Mouse (Mus musculus): ENCODE results near the gene Vps26c. TPM values are rescaled to one million over a fixed set of nuclear protein-coding genes. Genes with fewer than 3 reads are reported as not detected.
"Not testable (repeated sequence)": the region's sequence is repeated elsewhere in the genome, so short reads cannot be mapped to it uniquely, and the experiment has no call there.

The Vps26c gene
- polyA plus RNA-seq, 1 experiment from 2014 or later, result 53.9 TPM

GRCm38 (mm10) chr16:94466317-94466716 lies 60.3 kb downstream of the Vps26c start:
- WGBS, result 94% methylated on average over 7 of the region's 7 CpGs
- DNase-seq (ENCODE audit: low spot score); H3K27ac ChIP-seq (replicated peaks); H3K27me3 ChIP-seq (replicated peaks; ENCODE audit: low read depth, poor library complexity, severe bottlenecking); H3K9me3 ChIP-seq; H3K4me1 ChIP-seq; H3K4me3 ChIP-seq: not testable (repeated sequence)
- peaks cover 100% of the 10 kb centered on the region for H3K36me3 ChIP-seq (replicated peaks)

GRCm38 (mm10) chr16:94465900-94466299 lies 60.7 kb downstream of the Vps26c start:
- Histone ChIP-seq H3K9me3 (no peaks in the 10 kb centered on the region), H3K27me3 (replicated peaks; ENCODE audit: low read depth, poor library complexity, severe bottlenecking) (no peaks in the 10 kb centered on the region), H3K4me1 (no peaks in the 10 kb centered on the region), H3K27ac (replicated peaks) (no peak overlapping the region), H3K36me3 (replicated peaks) (peaks cover 100% of the 10 kb centered on the region), H3K4me3 (no peak overlapping the region)
- 93% methylated on average over 4 of the region's 4 CpGs for WGBS
- no peak for DNase-seq (ENCODE audit: low spot score)

- no peak overlapping the region for H3K4me3 ChIP-seq
- H3K4me1 ChIP-seq, result no peaks in the 10 kb centered on the region
- peaks cover 100% of the 10 kb centered on the region for H3K36me3 ChIP-seq (replicated peaks)
- H3K9me3 ChIP-seq, result no peaks in the 10 kb centered on the region
- no peaks in the 10 kb centered on the region for H3K27me3 ChIP-seq (replicated peaks; ENCODE audit: low read depth, poor library complexity, severe bottlenecking)
- DNase-seq (ENCODE audit: low spot score), result no peak
- H3K27ac ChIP-seq (replicated peaks), result no peak overlapping the region
- 95% methylated on average over 3 of the region's 3 CpGs for WGBS
Measured at GRCm38 (mm10) chr16:94464067-94464466, 62.6 kb downstream of the Vps26c start.

DNA sequence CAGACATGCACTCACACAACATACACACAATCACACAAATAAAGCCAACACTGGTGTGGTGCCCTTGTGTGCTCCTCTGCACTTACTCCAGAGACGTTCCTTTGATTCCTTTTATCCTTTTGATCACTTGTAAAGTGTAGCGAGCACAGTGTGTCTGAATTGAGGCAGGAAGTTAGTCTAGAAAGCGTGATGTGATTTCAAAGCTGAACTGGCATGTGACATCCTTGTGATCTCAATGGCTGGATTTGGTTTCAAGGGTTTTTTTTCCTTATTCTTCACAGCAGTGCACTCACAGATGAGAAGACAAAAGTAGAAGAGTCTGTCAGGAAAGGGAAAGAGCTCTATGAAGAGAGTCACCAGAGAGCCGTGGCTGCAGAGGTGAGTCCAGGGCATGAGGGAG lies 72.5 kb downstream of the Vps26c start:
- WGBS, result 77% methylated on average over 4 of the region's 4 CpGs
- Histone ChIP-seq H3K27me3 (replicated peaks; ENCODE audit: low read depth, poor library complexity, severe bottlenecking) (no peaks in the 10 kb centered on the region), H3K36me3 (replicated peaks) (peaks cover 100% of the 10 kb centered on the region), H3K9me3 (no peaks in the 10 kb centered on the region), H3K4me3 (no peak overlapping the region), H3K27ac (replicated peaks) (no peak overlapping the region), H3K4me1 (no peaks in the 10 kb centered on the region)
- no peak for DNase-seq (ENCODE audit: low spot score)

DNA sequence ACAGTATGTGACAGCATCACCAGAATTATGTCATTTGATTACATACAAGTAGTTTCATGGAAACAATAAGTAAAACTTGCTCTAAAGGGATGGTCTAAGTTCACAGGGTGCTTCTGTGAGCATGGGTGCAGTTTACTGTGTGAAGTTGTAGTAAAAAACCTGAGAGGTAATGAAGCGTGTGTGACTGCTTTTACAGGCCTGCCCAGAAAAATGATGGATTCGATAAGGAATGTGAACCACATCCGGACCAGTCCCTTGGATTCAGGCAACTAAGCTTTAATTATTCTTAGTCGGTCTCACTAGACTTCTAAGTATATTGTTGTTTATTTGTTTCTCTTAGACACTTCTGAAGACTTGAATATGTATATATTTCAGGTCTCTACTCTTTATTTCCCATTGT lies 73.9 kb downstream of the Vps26c start:
- Histone ChIP-seq H3K4me3 (no peak overlapping the region), H3K9me3 (no peaks in the 10 kb centered on the region), H3K27ac (replicated peaks) (no peak overlapping the region), H3K27me3 (replicated peaks; ENCODE audit: low read depth, poor library complexity, severe bottlenecking) (no peaks in the 10 kb centered on the region), H3K4me1 (no peaks in the 10 kb centered on the region), H3K36me3 (replicated peaks) (peaks cover 100% of the 10 kb centered on the region)
- no peak for DNase-seq (ENCODE audit: low spot score)
- 93% methylated on average over 4 of the region's 4 CpGs for WGBS

DNA sequence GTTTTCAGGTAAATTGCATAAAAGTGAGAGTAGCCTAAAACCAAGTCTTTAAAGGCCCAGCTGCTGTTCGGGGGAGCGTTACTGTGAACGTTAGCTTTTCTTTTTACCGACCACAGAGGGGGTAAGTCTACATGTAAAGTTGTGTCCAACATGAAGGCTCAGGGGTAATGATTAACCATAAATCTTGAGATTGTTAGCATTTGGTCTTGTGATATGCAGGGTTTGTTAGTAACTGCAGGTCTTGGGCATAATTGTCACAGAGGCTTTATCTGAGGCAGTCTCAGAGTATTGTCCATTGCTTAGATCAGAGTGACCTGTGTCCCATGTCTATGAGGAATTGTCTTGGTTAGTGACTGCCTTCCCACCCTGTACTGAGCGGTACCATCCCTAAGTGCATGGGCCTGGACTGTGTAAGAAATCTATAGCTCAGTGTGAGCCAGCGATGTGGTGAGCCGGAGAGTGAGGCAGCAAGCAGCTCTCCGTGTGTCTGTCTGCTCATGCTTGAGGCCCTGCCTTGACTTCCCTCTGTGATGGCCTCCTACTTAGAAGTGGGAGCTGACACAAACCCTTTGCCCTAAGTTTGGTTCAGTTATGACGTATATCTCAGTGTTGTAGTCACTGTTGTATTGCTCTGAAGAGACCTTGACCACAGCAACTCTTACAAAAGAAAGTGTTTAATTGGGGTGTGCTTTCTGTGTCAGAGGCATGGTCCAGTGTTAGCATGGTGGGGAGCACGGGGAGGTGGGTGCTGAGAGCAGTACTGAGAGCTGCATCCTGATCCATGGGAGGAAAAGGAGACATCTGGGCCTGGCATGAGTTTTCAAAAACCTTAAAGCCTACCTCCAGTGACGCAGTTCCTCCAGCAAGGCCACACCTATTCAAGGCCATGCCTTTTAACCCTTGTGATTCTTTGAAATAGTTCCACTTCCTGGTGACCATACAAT lies 74.8 kb downstream of the Vps26c start:
- Histone ChIP-seq H3K36me3 (replicated peaks) (peaks cover 100% of the 10 kb centered on the region), H3K4me3 (no peak overlapping the region), H3K27ac (replicated peaks) (no peak overlapping the region), H3K9me3 (no peaks in the 10 kb centered on the region), H3K4me1 (no peaks in the 10 kb centered on the region), H3K27me3 (replicated peaks; ENCODE audit: low read depth, poor library complexity, severe bottlenecking) (no peaks in the 10 kb centered on the region)
- WGBS, result 93% methylated on average over 11 of the region's 11 CpGs
- no peak for DNase-seq (ENCODE audit: low spot score)

DNA sequence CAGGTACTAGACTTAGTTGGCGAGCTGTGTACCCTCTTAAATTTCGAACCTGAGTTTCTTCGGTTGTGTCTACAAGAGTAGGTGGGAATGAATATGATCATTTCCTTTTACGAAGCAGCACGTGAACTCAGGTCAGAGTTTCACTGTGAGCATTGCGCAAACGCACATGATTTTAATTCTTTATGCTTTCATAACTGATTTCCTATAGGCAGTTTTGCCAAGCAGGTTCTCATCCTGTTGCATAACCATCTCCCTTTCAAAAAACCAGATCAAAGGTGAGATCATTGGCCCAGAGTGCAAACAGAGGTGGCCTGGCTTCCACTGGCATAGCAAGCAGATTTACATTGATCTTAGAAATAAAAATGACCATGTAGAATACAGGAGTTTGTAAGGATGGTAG lies 77.0 kb downstream of the Vps26c start:
- H3K4me3 ChIP-seq, result no peak overlapping the region
- H3K36me3 ChIP-seq (replicated peaks), result peaks cover 100% of the 10 kb centered on the region
- WGBS, result 95% methylated on average over 7 of the region's 7 CpGs
- no peaks in the 10 kb centered on the region for H3K27me3 ChIP-seq (replicated peaks; ENCODE audit: low read depth, poor library complexity, severe bottlenecking)
- H3K9me3 ChIP-seq, result no peaks in the 10 kb centered on the region
- H3K27ac ChIP-seq (replicated peaks), result no peak overlapping the region
- no peaks in the 10 kb centered on the region for H3K4me1 ChIP-seq
- no peak for DNase-seq (ENCODE audit: low spot score)

DNA sequence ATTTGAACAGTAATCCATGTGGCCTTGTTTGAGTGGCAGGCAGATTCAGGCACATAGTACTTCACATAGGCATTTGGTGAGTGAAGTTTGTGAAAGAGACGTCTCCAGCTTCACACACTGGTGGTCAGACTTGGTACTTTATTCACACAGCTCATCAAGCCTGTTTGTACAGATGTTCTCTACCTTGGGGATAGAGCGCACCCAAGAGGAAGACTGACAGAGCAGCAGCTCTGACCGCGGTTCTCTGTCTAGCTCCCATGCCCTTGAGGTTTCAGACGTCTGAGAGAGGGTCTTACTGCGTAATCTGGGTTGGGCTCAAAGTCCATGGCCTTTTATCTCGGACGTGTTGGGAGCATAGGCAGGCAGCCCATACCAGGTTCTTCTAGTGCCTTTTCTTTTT lies 77.5 kb downstream of the Vps26c start:
- H3K27me3 ChIP-seq (replicated peaks; ENCODE audit: low read depth, poor library complexity, severe bottlenecking), result no peaks in the 10 kb centered on the region
- DNase-seq (ENCODE audit: low spot score), result no peak
- H3K9me3 ChIP-seq, result no peaks in the 10 kb centered on the region
- H3K36me3 ChIP-seq (replicated peaks), result peaks cover 100% of the 10 kb centered on the region
- no peak overlapping the region for H3K4me3 ChIP-seq
- WGBS, result 83% methylated on average over 8 of the region's 8 CpGs
- H3K27ac ChIP-seq (replicated peaks), result no peak overlapping the region
- no peaks in the 10 kb centered on the region for H3K4me1 ChIP-seq

Other genes starting within 250 kb of the Vps26c start
- gene Hlcs, start 213.3 kb downstream of the Vps26c start, polyA plus RNA-seq (2016; fragmentation: Nextera tagmentation; extraction: Ambion mirVana), result 12.2 and 13.1 TPM in 2 replicates
- 5.1 and 6.2 TPM in 2 replicates for gene Ripply3, start 198.4 kb downstream of the Vps26c start, polyA plus RNA-seq (2016; fragmentation: Nextera tagmentation; extraction: Ambion mirVana)
- 300 and 304 TPM in 2 replicates for gene Ttc3, start 156.2 kb downstream of the Vps26c start, polyA plus RNA-seq (2016; fragmentation: Nextera tagmentation; extraction: Ambion mirVana)
- gene Pigp, start 155.0 kb downstream of the Vps26c start, polyA plus RNA-seq (2016; fragmentation: Nextera tagmentation; extraction: Ambion mirVana), result 77.9 and 78.3 TPM in 2 replicates
- 9.5 and 10.0 TPM in 2 replicates for gene Dyrk1a, start 43.2 kb upstream of the Vps26c start, polyA plus RNA-seq (2016; fragmentation: Nextera tagmentation; extraction: Ambion mirVana)

Data from embryonic facial prominence, embryonic 10.5 days (tissue).